Mouse (Mus musculus): ENCODE results near the gene Rhpn2. TPM values are rescaled to one million over a fixed set of nuclear protein-coding genes. Genes with fewer than 3 reads are reported as not detected.

Rhpn2 gene
- polyA plus RNA-seq, 1 experiment: 7.4 TPM

DNA sequence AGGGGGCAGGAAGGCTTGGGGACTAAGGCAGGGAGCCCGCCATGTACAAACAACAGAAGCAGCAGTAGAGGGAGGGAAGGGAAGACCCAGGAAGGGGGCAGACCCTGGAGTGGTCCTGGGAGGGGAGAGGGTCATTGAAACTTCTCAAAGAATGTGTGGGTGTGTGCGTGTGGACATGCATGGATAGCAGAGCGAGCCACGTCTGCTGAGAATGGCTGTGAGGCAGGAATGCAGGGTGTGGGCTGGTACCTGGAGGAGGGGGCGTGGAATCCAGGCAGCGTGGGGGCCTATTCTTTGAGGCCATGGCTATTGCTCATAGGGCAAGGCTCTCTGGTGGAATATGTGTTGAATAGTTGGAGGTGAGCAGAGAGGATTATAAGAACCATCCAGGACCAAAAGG lies 54.7 kb downstream of the Rhpn2 start:
- no peak for DNase-seq (ENCODE audit: low read depth)

DNA sequence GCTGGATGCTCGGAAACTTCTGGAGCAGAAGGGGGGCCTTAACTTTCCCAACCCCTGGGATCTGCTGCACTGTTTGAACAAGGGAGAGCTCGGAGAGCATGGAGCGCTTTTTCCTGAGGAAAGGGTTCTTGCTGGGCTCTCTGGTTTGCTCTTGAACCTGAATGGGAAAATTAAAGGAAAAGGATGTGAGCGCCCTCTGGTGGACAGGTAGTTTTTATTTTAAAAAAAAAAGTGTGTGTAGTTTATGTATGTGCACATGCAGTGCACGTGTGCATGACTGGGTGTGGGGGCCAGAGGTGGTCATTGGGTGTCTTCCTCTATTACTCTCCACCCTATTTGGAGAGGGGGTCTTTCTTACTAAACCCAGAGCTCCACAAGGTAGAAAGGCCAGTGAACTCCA lies 59.0 kb downstream of the Rhpn2 start:
- DNase-seq (ENCODE audit: low read depth): no peak

DNA sequence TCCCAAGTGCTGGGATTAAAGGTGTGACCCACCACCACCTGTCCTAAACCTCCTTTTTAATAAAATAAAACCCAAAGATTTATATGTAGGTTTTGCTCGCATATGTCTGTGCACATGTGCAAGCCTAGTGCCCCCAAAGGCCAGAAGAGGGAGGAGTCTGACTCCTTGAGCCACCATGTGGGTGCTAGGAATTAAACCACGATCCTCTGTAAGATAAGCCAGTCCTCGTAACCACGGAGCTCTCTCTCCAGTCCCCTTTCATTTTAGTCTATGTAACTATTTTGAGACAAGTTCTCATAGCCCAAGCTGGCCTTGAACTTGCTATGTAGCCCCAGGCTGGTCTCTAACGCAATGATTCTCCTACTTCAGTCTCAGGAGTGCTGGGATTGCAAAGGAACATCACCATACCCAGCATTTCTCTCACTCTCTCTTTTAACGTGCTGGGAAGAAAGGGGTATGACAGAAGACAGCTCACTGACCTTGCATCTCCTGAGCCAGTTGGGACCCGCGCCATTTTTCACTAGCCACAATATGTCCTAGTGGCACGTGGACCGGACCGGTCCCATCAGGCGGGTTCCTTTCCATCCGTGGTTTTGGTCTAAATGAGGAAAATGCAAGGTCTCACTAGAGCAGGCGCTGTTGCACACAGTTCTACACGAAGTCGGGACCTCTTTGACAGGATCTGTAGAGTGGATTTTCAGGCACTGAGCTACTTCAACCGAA lies 61.9 kb downstream of the Rhpn2 start:
- DNase-seq (ENCODE audit: low read depth): no peak

DNA sequence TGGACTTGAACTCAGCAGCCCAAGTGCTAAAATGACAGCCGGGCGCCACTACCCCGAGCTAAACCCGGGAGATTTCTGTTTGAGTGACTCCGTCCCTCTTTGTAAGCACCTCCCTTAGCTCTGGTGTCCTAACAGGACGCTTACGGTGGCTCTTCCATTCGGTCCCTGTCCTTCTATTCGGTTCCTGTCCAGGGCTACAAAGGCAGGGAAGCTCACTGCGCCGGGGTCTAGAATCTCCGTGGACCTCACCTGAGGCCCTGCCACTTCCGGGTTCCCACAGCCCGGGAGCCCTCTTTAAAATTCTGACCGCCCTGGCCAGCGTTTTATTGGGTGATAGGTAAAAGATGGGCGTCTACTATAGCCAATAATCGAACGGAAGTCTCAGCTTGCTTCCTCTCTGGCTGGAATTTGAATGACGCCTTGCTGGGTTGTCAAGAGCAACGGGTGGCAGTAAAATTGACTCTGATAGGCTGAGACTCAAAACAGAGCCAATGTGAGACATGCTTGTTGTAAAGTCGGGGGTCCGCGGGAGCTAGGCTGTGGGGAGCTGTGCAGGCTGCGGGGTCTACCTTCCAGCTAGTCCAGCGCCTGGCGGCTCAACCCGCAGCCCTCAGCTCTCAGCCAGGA lies 62.7 kb downstream of the Rhpn2 start, which contains the start of the genes Faap24 and Cep89:
TSS of gene Faap24 (minus strand) at position 295 of the 627 bp plus-strand sequence.
TSS of gene Cep89 (plus strand) at position 494 of the 627 bp plus-strand sequence.
- DNase-seq (ENCODE audit: low read depth): peak; percentile 93

DNA sequence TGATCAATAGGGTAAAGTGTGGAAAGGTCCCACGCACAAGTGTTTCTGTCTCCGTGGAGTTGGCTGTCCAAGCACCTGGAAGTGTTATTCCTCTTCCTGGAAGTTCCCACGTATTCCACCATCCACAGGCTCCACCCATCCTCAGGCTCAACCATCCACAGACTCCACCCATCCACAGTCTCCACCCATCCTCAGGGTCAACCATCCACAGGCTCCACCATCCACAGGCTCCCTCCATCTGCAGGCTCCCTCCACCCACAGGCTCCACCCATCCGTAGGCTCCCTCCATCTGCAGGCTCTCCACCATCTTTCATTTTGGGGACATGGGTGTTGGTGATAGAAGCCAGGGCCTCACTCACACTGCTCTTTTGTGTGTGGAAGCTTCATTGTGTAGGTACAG lies 67.2 kb downstream of the Rhpn2 start:
- DNase-seq (ENCODE audit: low read depth): no peak

DNA sequence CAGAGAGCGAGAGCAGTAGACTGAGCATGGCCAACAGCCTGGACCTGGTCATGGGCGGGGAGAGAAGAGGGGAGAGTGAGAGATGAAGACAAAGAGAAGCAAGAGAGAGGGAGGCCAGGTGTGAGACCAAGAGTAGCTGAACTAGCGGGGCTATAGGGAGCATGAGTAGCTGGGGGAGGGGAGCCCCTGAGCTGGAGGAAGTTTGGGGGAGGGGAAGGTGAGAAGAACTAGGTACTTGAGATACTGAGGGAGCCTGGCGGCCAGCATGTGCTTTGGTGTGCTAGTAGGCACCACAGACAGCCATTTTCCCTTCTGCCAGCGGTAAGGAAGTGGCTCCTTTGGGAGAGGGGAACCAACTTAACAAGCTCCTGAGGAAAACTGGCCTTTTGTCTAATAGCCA lies 81.3 kb downstream of the Rhpn2 start:
- no peak for DNase-seq (ENCODE audit: low read depth)

DNA sequence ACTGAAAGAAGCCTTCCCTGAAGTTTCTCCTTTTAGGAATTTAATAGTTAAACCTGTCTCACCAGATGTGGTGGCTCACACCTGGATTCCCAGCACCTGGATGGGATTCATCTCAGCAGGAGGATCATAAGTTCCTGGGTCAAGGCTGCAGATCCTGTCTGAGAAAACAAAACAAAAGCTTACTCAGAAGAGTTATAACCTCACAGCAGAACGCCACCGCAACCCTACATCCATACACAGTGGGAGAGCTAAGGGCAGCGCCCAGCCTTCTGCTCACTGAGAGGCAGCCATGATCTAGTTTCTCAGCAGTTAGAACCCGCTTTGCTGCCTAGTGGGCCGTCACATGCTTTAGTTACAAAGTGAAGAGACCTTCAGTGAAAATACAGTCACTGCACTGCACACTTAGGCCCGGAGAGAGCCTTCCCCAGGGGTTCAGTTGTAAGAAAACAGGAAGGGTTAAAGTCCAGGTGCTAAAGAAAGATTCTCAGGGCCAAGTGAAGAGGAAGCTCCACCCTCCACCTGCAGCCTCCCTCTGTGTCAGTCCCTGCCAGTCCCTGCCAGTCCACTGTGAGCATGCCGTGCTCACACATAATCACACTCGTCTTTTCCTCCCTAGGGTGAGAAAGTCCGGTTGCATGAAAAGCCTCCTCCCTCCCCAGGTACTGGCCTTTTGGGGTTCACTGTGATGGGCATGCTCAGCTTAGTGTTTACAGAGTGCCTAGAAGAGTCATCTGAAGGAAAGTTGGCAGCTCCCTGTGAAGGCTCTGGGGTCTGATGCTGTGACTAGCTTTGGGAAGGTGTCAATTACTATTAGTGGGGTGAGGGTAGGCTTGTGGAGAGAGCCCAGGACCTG lies 82.1 kb downstream of the Rhpn2 start:
- no peak for DNase-seq (ENCODE audit: low read depth)

DNA sequence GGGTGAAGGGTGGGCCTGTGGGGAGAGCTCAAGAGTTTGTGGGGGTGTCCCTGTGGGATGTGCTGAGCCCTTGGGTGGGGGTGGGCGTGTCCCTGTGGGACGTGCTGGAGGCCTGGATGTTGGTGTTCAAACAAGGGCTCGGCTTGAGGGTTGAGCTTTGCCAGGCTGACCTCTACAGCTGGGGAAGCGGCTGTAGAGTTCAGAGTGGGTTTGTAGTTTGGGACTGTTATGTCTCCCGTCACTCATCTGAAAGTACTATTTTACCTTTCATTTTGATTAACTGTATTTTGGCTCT lies 82.6 kb downstream of the Rhpn2 start:
- no peak for DNase-seq (ENCODE audit: low read depth)

DNA sequence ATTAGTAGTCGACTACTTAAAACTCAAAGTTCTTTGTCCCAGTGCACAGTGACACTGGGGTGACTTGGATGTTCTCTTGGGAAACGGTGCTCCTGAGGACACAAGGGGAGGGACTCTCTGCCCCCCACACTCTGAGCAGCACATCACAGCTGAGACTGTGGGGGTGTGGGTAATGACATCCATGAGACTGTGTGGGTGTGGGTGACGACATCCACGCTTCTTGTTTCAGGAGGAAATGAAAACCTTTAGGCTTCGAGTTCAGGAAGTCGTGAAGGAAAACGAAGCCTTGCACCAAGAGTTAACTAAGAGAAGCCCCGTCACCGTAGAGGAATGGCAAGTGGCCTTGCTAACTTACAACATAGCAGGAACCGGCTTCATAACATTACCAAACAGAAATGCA lies 89.1 kb downstream of the Rhpn2 start:
- DNase-seq (ENCODE audit: low read depth): no peak

DNA sequence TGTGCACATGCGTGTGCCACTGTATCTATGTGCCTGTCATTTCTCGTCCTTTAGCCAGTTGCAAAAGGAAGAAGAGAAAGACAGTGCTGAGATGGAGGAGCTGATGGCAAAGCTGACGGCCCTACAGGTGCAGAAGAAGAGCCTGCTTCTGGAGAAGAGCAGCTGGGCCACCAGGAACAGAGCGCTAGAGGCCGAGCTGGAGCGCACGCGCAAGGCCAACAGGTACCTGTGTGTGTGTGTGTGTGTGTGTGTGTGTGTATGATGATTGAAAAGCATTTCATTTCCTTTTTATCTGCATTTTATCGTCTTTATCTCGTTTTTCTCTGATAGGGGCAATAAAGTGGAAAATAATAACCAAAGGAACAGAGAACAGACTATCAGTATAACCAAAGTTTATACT lies 94.2 kb downstream of the Rhpn2 start:
- no peak for DNase-seq (ENCODE audit: low read depth)

DNA sequence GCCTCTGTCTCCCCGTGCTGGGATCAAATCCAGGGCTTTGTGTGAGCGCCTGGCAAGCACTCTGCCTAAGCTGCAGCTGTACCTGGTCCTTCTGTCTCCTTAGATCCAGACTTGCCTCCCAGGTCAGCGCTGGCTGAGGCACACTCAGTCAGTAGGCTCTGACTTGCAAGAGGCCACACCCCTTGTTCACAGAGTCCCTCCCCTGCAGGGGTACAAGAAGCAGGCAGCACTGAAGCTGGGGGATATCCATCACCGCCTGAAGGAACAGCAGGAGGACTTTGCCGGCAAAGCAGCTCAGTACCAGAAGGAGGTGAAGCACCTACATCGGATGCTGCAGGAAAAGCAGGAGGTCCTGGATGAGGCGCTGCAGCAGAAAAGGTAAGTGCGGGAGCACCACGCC lies 101.3 kb downstream of the Rhpn2 start:
- DNase-seq (ENCODE audit: low read depth): no peak

Other genes with a start within 250 kb of the Rhpn2 start
- 261 and 276 TPM in 2 replicates for gene Cebpa, start 214.9 kb upstream of the Rhpn2 start, polyA plus RNA-seq (2012; rRNA removed)
- 163 and 251 TPM in 2 replicates for gene Slc7a10, start 147.8 kb upstream of the Rhpn2 start, polyA plus RNA-seq (2012; rRNA removed)
- 7.3 and 8.2 TPM in 2 replicates for gene Lrp3, start 118.7 kb upstream of the Rhpn2 start, polyA plus RNA-seq (2012; rRNA removed)
- gene Gpatch1, start 15.7 kb upstream of the Rhpn2 start, polyA plus RNA-seq (2012; rRNA removed): 4.1 and 5.2 TPM in 2 replicates
- 3.3 and 3.6 TPM in 2 replicates for gene Faap24, start 62.7 kb downstream of the Rhpn2 start, polyA plus RNA-seq (2012; rRNA removed)
- gene Cep89, start 62.9 kb downstream of the Rhpn2 start, polyA plus RNA-seq (2012; rRNA removed): 13.7 and 19.3 TPM in 2 replicates
- 8.0 and 9.9 TPM in 2 replicates for gene Slc7a9, start 114.6 kb downstream of the Rhpn2 start, polyA plus RNA-seq (2012; rRNA removed)
- gene Tdrd12, start 203.6 kb downstream of the Rhpn2 start, polyA plus RNA-seq (2012; rRNA removed): 0.22 and 0.23 TPM in 2 replicates
- gene Nudt19, start 222.1 kb downstream of the Rhpn2 start, polyA plus RNA-seq (2012; rRNA removed): 32.0 and 36.7 TPM in 2 replicates

Data from gonadal fat pad, adult 2 months (tissue).